Mouse (Mus musculus): ENCODE measurements around the gene Syngr1. TPM values are rescaled to one million over a fixed set of nuclear protein-coding genes. Genes with fewer than 3 reads are reported as not detected.

Gene Syngr1
- polyA plus RNA-seq, 1 experiment from 2014 or later, result 44.5 TPM

DNA sequence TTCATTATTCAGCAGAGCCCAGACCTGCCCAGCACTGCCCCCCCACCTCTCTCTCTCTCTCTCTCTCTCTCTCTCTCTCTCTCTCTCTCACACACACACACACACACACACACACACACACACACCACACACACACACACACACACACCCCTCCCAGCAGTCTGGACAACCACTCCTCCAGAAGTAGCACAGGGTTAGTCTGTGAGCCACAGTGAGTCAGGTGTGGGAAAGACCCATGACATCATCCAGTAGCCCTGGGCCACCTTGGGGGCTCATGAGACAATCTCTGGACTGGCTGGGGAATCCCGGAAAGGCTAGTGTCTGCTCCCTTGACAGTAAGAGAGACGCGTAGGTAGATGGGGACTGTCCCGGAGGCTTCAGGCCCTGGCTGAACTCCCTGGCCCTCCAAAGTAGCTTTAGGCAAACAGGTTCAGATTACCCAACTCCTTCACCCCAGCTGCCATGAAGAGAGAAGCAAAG, 30.0 kb upstream of the Syngr1 start:
- no peaks in the 10 kb centered on the region for H3K36me3 ChIP-seq (ENCODE audit: control insufficient read depth, insufficient read depth, low read length)
- H3K4me2 ChIP-seq (ENCODE audit: low read length), result no peak overlapping the region
- H3K9ac ChIP-seq (ENCODE audit: low read length), result no peak overlapping the region
- H3K4me3 ChIP-seq (ENCODE audit: control insufficient read depth in 1 of 2, insufficient read depth in 1 of 2, low read depth in 1 of 2, low read length in 2 of 2), result no peak overlapping the region
- no peaks in the 10 kb centered on the region for H3K27me3 ChIP-seq (ENCODE audit: control insufficient read depth, insufficient read depth, low read length)
- no peak overlapping the region for H3K27ac ChIP-seq (replicated peaks in 1 of 2; ENCODE audit: control insufficient read depth in 1 of 2, insufficient read depth in 1 of 2, low read depth in 2 of 2, low read length in 2 of 2)
- WGBS, result 79% methylated on average over 4 of the region's 4 CpGs
- no peak for ATAC-seq (ENCODE audit: insufficient number of reproducible peaks, insufficient read depth, low FRiP score, low read depth)
- H3K9me3 ChIP-seq (ENCODE audit: control insufficient read depth, low read length), result no peaks in the 10 kb centered on the region
- no peaks in the 10 kb centered on the region for H3K4me1 ChIP-seq (ENCODE audit: control insufficient read depth in 2 of 2, insufficient read depth in 2 of 2, low read length in 2 of 2)

GRCm38 (mm10) chr15:80062339-80062738, 28.8 kb upstream of the Syngr1 start:
- no peak overlapping the region for H3K4me2 ChIP-seq (ENCODE audit: low read length)
- no peak for ATAC-seq (ENCODE audit: insufficient number of reproducible peaks, insufficient read depth, low FRiP score, low read depth)
- H3K9me3 ChIP-seq (ENCODE audit: control insufficient read depth, low read length), result no peaks in the 10 kb centered on the region
- H3K4me1 ChIP-seq (ENCODE audit: control insufficient read depth in 2 of 2, insufficient read depth in 2 of 2, low read length in 2 of 2), result no peaks in the 10 kb centered on the region
- WGBS, result 74% methylated on average over 8 of the region's 9 CpGs
- H3K27ac ChIP-seq (replicated peaks in 1 of 2; ENCODE audit: control insufficient read depth in 1 of 2, insufficient read depth in 1 of 2, low read depth in 2 of 2, low read length in 2 of 2), result no peak overlapping the region
- H3K36me3 ChIP-seq (ENCODE audit: control insufficient read depth, insufficient read depth, low read length), result no peaks in the 10 kb centered on the region
- H3K27me3 ChIP-seq (ENCODE audit: control insufficient read depth, insufficient read depth, low read length), result no peaks in the 10 kb centered on the region
- no peak overlapping the region for H3K4me3 ChIP-seq (ENCODE audit: control insufficient read depth in 1 of 2, insufficient read depth in 1 of 2, low read depth in 1 of 2, low read length in 2 of 2)
- H3K9ac ChIP-seq (ENCODE audit: low read length), result no peak overlapping the region

- Histone ChIP-seq H3K27me3 (ENCODE audit: control insufficient read depth, insufficient read depth, low read length) (no peaks in the 10 kb centered on the region), H3K36me3 (ENCODE audit: control insufficient read depth, insufficient read depth, low read length) (no peaks in the 10 kb centered on the region), H3K4me1 (ENCODE audit: control insufficient read depth in 2 of 2, insufficient read depth in 2 of 2, low read length in 2 of 2) (no peaks in the 10 kb centered on the region), H3K4me3 (ENCODE audit: control insufficient read depth in 1 of 2, insufficient read depth in 1 of 2, low read depth in 1 of 2, low read length in 2 of 2) (no peak overlapping the region), H3K27ac (replicated peaks in 1 of 2; ENCODE audit: control insufficient read depth in 1 of 2, insufficient read depth in 1 of 2, low read depth in 2 of 2, low read length in 2 of 2) (no peak overlapping the region), H3K9me3 (ENCODE audit: control insufficient read depth, low read length) (no peaks in the 10 kb centered on the region), H3K4me2 (ENCODE audit: low read length) (no peak overlapping the region), H3K9ac (ENCODE audit: low read length) (no peak overlapping the region)
- ATAC-seq (ENCODE audit: insufficient number of reproducible peaks, insufficient read depth, low FRiP score, low read depth), result no peak
- WGBS, result 35% methylated on average over 5 of the region's 5 CpGs
These were observed 28.3 kb upstream of the Syngr1 start for GRCm38 (mm10) chr15:80062821-80063220.

GRCm38 (mm10) chr15:80064965-80065364, 26.2 kb upstream of the Syngr1 start:
- Histone ChIP-seq H3K4me2 (ENCODE audit: low read length) (no peak overlapping the region), H3K4me3 (ENCODE audit: control insufficient read depth in 1 of 2, insufficient read depth in 1 of 2, low read depth in 1 of 2, low read length in 2 of 2) (no peak overlapping the region), H3K27ac (replicated peaks in 1 of 2; ENCODE audit: control insufficient read depth in 1 of 2, insufficient read depth in 1 of 2, low read depth in 2 of 2, low read length in 2 of 2) (no peak overlapping the region), H3K36me3 (ENCODE audit: control insufficient read depth, insufficient read depth, low read length) (no peaks in the 10 kb centered on the region), H3K27me3 (ENCODE audit: control insufficient read depth, insufficient read depth, low read length) (no peaks in the 10 kb centered on the region), H3K9ac (ENCODE audit: low read length) (no peak overlapping the region), H3K4me1 (ENCODE audit: control insufficient read depth in 2 of 2, insufficient read depth in 2 of 2, low read length in 2 of 2) (peaks cover 1% of the 10 kb centered on the region in 2 experiments; a peak in 3 of 4 replicates), H3K9me3 (ENCODE audit: control insufficient read depth, low read length) (no peaks in the 10 kb centered on the region)
- no peak for ATAC-seq (ENCODE audit: insufficient number of reproducible peaks, insufficient read depth, low FRiP score, low read depth)
- 79% methylated on average over 5 of the region's 5 CpGs for whole genome bisulfite sequencing

DNA sequence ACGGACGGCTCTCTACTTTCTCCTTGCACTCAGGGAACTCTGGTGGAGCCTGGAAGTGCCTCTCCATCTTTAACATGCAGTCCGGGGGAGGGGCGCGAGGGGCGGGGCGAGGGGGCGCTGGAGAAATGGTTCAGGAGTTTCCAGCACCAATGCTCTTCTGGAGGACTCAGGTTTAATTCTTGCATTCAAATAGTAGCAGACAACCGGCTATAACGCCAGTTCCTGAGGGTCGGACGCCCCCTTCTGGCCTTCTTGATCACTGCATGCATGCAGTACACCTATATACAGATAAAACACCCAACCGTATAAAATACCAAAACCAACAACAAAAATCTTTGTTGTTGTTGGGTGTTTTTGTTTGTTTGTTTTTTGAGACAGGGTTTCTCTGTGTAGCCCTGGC, 25.7 kb upstream of the Syngr1 start:
- WGBS, result 19% methylated on average over 13 of the region's 13 CpGs
- H3K4me3 ChIP-seq (ENCODE audit: control insufficient read depth in 1 of 2, insufficient read depth in 1 of 2, low read depth in 1 of 2, low read length in 2 of 2), result no peak overlapping the region
- no peak overlapping the region for H3K9ac ChIP-seq (ENCODE audit: low read length)
- no peak overlapping the region for H3K27ac ChIP-seq (replicated peaks in 1 of 2; ENCODE audit: control insufficient read depth in 1 of 2, insufficient read depth in 1 of 2, low read depth in 2 of 2, low read length in 2 of 2)
- no peaks in the 10 kb centered on the region for H3K36me3 ChIP-seq (ENCODE audit: control insufficient read depth, insufficient read depth, low read length)
- H3K4me1 ChIP-seq (ENCODE audit: control insufficient read depth in 2 of 2, insufficient read depth in 2 of 2, low read length in 2 of 2), result peaks cover 3 to 6% of the 10 kb centered on the region in 2 experiments
- no peaks in the 10 kb centered on the region for H3K27me3 ChIP-seq (ENCODE audit: control insufficient read depth, insufficient read depth, low read length)
- no peak for ATAC-seq (ENCODE audit: insufficient number of reproducible peaks, insufficient read depth, low FRiP score, low read depth)
- no peaks in the 10 kb centered on the region for H3K9me3 ChIP-seq (ENCODE audit: control insufficient read depth, low read length)
- H3K4me2 ChIP-seq (ENCODE audit: low read length), result no peak overlapping the region

DNA sequence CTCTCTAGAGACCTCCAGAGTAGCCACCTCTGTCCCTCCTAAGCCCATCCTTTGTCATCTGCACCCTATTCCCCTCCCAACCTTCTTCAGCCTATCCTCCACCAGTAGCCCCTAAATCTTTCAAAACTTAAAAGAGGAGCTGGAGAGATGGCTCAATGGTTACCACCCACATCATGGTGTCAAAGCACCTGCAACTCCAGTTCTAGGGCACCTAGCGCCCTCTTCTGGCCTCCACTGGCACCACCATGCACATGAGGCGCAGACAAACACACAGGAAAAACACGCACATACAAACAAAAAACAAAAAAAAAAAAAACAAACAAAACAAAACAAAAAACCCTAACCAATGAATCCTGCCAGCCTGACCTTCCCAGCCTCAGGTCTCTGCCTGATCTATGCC, 24.6 kb upstream of the Syngr1 start:
- no peak for ATAC-seq (ENCODE audit: insufficient number of reproducible peaks, insufficient read depth, low FRiP score, low read depth)
- Histone ChIP-seq H3K36me3 (ENCODE audit: control insufficient read depth, insufficient read depth, low read length) (no peaks in the 10 kb centered on the region), H3K4me3 (ENCODE audit: control insufficient read depth in 1 of 2, insufficient read depth in 1 of 2, low read depth in 1 of 2, low read length in 2 of 2) (no peak overlapping the region), H3K27me3 (ENCODE audit: control insufficient read depth, insufficient read depth, low read length) (no peaks in the 10 kb centered on the region), H3K4me2 (ENCODE audit: low read length) (no peak overlapping the region), H3K9ac (ENCODE audit: low read length) (no peak overlapping the region), H3K27ac (replicated peaks in 1 of 2; ENCODE audit: control insufficient read depth in 1 of 2, insufficient read depth in 1 of 2, low read depth in 2 of 2, low read length in 2 of 2) (no peak overlapping the region), H3K9me3 (ENCODE audit: control insufficient read depth, low read length) (no peaks in the 10 kb centered on the region), H3K4me1 (ENCODE audit: control insufficient read depth in 2 of 2, insufficient read depth in 2 of 2, low read length in 2 of 2) (peaks cover 4 to 7% of the 10 kb centered on the region in 2 experiments)
- 52% methylated on average over 3 of the region's 3 CpGs for WGBS

- Histone ChIP-seq H3K9ac (ENCODE audit: low read length) (no peak overlapping the region), H3K4me3 (ENCODE audit: control insufficient read depth in 1 of 2, insufficient read depth in 1 of 2, low read depth in 1 of 2, low read length in 2 of 2) (no peak overlapping the region), H3K9me3 (ENCODE audit: control insufficient read depth, low read length) (no peaks in the 10 kb centered on the region)
These were observed 22.0 kb upstream of the Syngr1 start for GRCm38 (mm10) chr15:80069171-80069570.

GRCm38 (mm10) chr15:80070095-80070644, 21.0 kb upstream of the Syngr1 start:
- H3K27me3 ChIP-seq (ENCODE audit: control insufficient read depth, insufficient read depth, low read length), result no peaks in the 10 kb centered on the region
- peak overlapping the region; percentile 47 to 50; a peak in 3 of 4 replicates for H3K27ac ChIP-seq (replicated peaks in 1 of 2; ENCODE audit: control insufficient read depth in 1 of 2, insufficient read depth in 1 of 2, low read depth in 2 of 2, low read length in 2 of 2)
- no peak overlapping the region for H3K4me2 ChIP-seq (ENCODE audit: low read length)
- no peak for ATAC-seq (ENCODE audit: insufficient number of reproducible peaks, insufficient read depth, low FRiP score, low read depth)
- no peaks in the 10 kb centered on the region for H3K36me3 ChIP-seq (ENCODE audit: control insufficient read depth, insufficient read depth, low read length)
- peak overlapping the region; percentile 46; the same call in 1 of the 2 replicates for H3K9ac ChIP-seq (ENCODE audit: low read length)
- H3K4me1 ChIP-seq (ENCODE audit: control insufficient read depth in 2 of 2, insufficient read depth in 2 of 2, low read length in 2 of 2), result peaks cover 8 to 16% of the 10 kb centered on the region in 2 experiments
- 42% methylated on average over 8 of the region's 8 CpGs for WGBS
- H3K4me3 ChIP-seq (ENCODE audit: control insufficient read depth in 1 of 2, insufficient read depth in 1 of 2, low read depth in 1 of 2, low read length in 2 of 2), result no peak overlapping the region
- H3K9me3 ChIP-seq (ENCODE audit: control insufficient read depth, low read length), result no peaks in the 10 kb centered on the region

More at GRCm38 (mm10) chr15:80069171-80069570, 22.0 kb upstream of the Syngr1 start:
- no peak overlapping the region for H3K27ac ChIP-seq (replicated peaks in 1 of 2; ENCODE audit: control insufficient read depth in 1 of 2, insufficient read depth in 1 of 2, low read depth in 2 of 2, low read length in 2 of 2)
- no peak overlapping the region for H3K4me2 ChIP-seq (ENCODE audit: low read length)
- no peaks in the 10 kb centered on the region for H3K36me3 ChIP-seq (ENCODE audit: control insufficient read depth, insufficient read depth, low read length)
- H3K4me1 ChIP-seq (ENCODE audit: control insufficient read depth in 2 of 2, insufficient read depth in 2 of 2, low read length in 2 of 2), result peaks cover 7 to 8% of the 10 kb centered on the region in 2 experiments
- 58% methylated on average over 4 of the region's 4 CpGs for WGBS
- ATAC-seq (ENCODE audit: insufficient number of reproducible peaks, insufficient read depth, low FRiP score, low read depth), result no peak
- no peaks in the 10 kb centered on the region for H3K27me3 ChIP-seq (ENCODE audit: control insufficient read depth, insufficient read depth, low read length)

Data from heart, embryonic 14.5 days (tissue).